Mouse (Mus musculus) thymus, adult 2 months (tissue): ENCODE measurements around the gene Rab43. TPM values are rescaled to one million over a fixed set of nuclear protein-coding genes. Genes with fewer than 3 reads are reported as not detected.
"Not testable (repeated sequence)": the region's sequence is repeated elsewhere in the genome, so short reads cannot be mapped to it uniquely, and the experiment has no call there.

Source experiments
- DNase-seq: peaks from one replicate; pipeline ENCODE4 v3.0.0; 2021
- H3K27ac ChIP-seq: fragments of 200-500 bp; 2 replicates; pipeline ENCODE4 v1.5.1; 2012; ENCODE audit warnings: low read length, control low read depth; ENCODE audit not compliant: control insufficient read depth, insufficient read depth
- H3K27me3 ChIP-seq: fragments of 200-500 bp; 2 replicates; pipeline ENCODE4 v1.6.1; 2012; ENCODE audit warnings: mild to moderate bottlenecking, low read length, moderate library complexity, mixed read lengths; ENCODE audit not compliant: control insufficient read depth, insufficient read depth
- H3K36me3 ChIP-seq: fragments of 200-500 bp; 2 replicates; pipeline ENCODE4 v1.6.1; 2012; ENCODE audit warnings: mild to moderate bottlenecking, low read length, moderate library complexity; ENCODE audit not compliant: control insufficient read depth, insufficient read depth
- H3K4me1 ChIP-seq: fragments of 200-500 bp; replicated peaks from 2 replicates; pipeline ENCODE4 v1.6.1; 2012; ENCODE audit warnings: low read length; ENCODE audit not compliant: control insufficient read depth, insufficient read depth
- H3K4me3 ChIP-seq: fragments of 200-500 bp; 2 replicates; pipeline ENCODE4 v1.5.1; 2012; ENCODE audit warnings: mild to moderate bottlenecking, low read length, control low read depth, moderate library complexity; ENCODE audit not compliant: control insufficient read depth, insufficient read depth
- CTCF ChIP-seq: fragments of 200-500 bp; IDR thresholded peaks from 2 replicates; pipeline ENCODE4 v1.5.1; 2012; ENCODE audit warnings: mild to moderate bottlenecking, control low read depth, low read length, moderate library complexity, borderline replicate concordance; ENCODE audit not compliant: control insufficient read depth, poor library complexity, insufficient read depth; ENCODE audit errors: extremely low read depth
- POLR2A ChIP-seq: fragments of 200-500 bp; IDR thresholded peaks from 2 replicates; pipeline ENCODE4 v1.6.1; 2012; ENCODE audit warnings: mild to moderate bottlenecking, low read length, control low read depth, moderate library complexity; ENCODE audit not compliant: control insufficient read depth, poor library complexity, insufficient read depth; ENCODE audit errors: extremely low read depth
- WGBS: fragments of 180-500 bp; shearing (Covaris S2); methylation state at CpG from one replicate; pipeline ENCODE4 v1.1.7; 2018; 5-methylcytosine and 5-hydroxymethylcytosine counted together
- polyA plus RNA-seq: library from polyadenylated mRNA; depleted of rRNA; stranded (reverse); fragments of >200 nt; gene quantifications from 2 replicates; pipeline ENCODE4 v1.2.3, GENCODE M21; 2012

Rab43 gene
- polyA plus RNA-seq, 1 experiment = 56.0 TPM

GRCm38 (mm10) chr6:87770626-87771025, 41.3 kb downstream of the Rab43 start:
- 16% methylated on average over 8 of the region's 8 CpGs for WGBS
- H3K27ac ChIP-seq = no peak overlapping the region

GRCm38 (mm10) chr6:87764296-87764695, 47.7 kb downstream of the Rab43 start:
- WGBS = 97% methylated on average over 2 of the region's 2 CpGs
- not testable (repeated sequence) for H3K27me3 ChIP-seq

More at GRCm38 (mm10) chr6:87770626-87771025, 41.3 kb downstream of the Rab43 start:
- no peak overlapping the region for H3K4me3 ChIP-seq
- no peaks in the 10 kb centered on the region for H3K27me3 ChIP-seq
- H3K4me1 ChIP-seq = no peaks in the 10 kb centered on the region
- no peak for TF ChIP-seq CTCF
- no peaks in the 10 kb centered on the region for H3K36me3 ChIP-seq
- DNase-seq = no peak

GRCm38 (mm10) chr6:87763376-87764280, 48.3 kb downstream of the Rab43 start:
- no peak for DNase-seq
- Histone ChIP-seq H3K4me1 (no peaks in the 10 kb centered on the region), H3K27me3 (no peaks in the 10 kb centered on the region), H3K4me3 (no peak overlapping the region), H3K36me3 (no peaks in the 10 kb centered on the region), H3K27ac (no peak overlapping the region)
- TF ChIP-seq POLR2A (no peak), CTCF (no peak)
- WGBS = 74% methylated on average over 4 of the region's 4 CpGs

More at GRCm38 (mm10) chr6:87764296-87764695, 47.7 kb downstream of the Rab43 start:
- not testable (repeated sequence) for H3K36me3 ChIP-seq, H3K4me1 ChIP-seq, DNase-seq, H3K27ac ChIP-seq, H3K4me3 ChIP-seq

GRCm38 (mm10) chr6:87762161-87762560, 49.8 kb downstream of the Rab43 start:
- no peak overlapping the region for H3K4me3 ChIP-seq
- H3K27me3 ChIP-seq = no peaks in the 10 kb centered on the region
- no peak for DNase-seq
- no peak overlapping the region for H3K27ac ChIP-seq
- TF ChIP-seq CTCF (no peak), POLR2A (no peak)
- no peaks in the 10 kb centered on the region for H3K36me3 ChIP-seq
- H3K4me1 ChIP-seq = no peaks in the 10 kb centered on the region
- WGBS = 90% methylated on average over 5 of the region's 5 CpGs

GRCm38 (mm10) chr6:87759850-87760249, 52.1 kb downstream of the Rab43 start:
- no peaks in the 10 kb centered on the region for H3K4me1 ChIP-seq
- no peak overlapping the region for H3K4me3 ChIP-seq
- H3K27ac ChIP-seq = no peak overlapping the region
- H3K27me3 ChIP-seq = no peaks in the 10 kb centered on the region
- no peak for DNase-seq
- WGBS = 83% methylated on average over 3 of the region's 3 CpGs
- TF ChIP-seq CTCF (no peak), POLR2A (no peak)
- H3K36me3 ChIP-seq = no peaks in the 10 kb centered on the region

- no peaks in the 10 kb centered on the region for H3K4me1 ChIP-seq
- no peaks in the 10 kb centered on the region for H3K36me3 ChIP-seq
- no peak for DNase-seq
- no peak overlapping the region for H3K4me3 ChIP-seq
- 94% methylated on average over 3 of the region's 3 CpGs for WGBS
- no peak for TF ChIP-seq CTCF
- no peak for TF ChIP-seq POLR2A
- no peak overlapping the region for H3K27ac ChIP-seq
- H3K27me3 ChIP-seq = no peaks in the 10 kb centered on the region
Measured at GRCm38 (mm10) chr6:87759404-87759803, 52.6 kb downstream of the Rab43 start.

- no peak for DNase-seq
- Histone ChIP-seq H3K4me1 (no peaks in the 10 kb centered on the region), H3K27me3 (no peaks in the 10 kb centered on the region), H3K4me3 (no peak overlapping the region), H3K36me3 (no peaks in the 10 kb centered on the region), H3K27ac (no peak overlapping the region)
- 97% methylated on average over 8 of the region's 8 CpGs for WGBS
- TF ChIP-seq CTCF = no peak
- TF ChIP-seq POLR2A = no peak
Measured at GRCm38 (mm10) chr6:87756896-87757295, 55.1 kb downstream of the Rab43 start.
